Mouse (Mus musculus) left cerebral cortex, postnatal 25 days (tissue): ENCODE results near the gene Ap1s1. TPM values are rescaled to one million over a fixed set of nuclear protein-coding genes. Genes with fewer than 3 reads are reported as not detected.

Experiments used
- microRNA-seq, 2 experiments: library from miRNA; unstranded; fragments of <30 nt; microRNA quantifications; one replicate each; pipeline ENCODE4 v1.2.0; 2022
- total RNA-seq, 2 experiments: library from RNA; stranded (reverse); gene quantifications; 2 replicates each; pipeline ENCODE4 v1.2.3; 2021

Gene Ap1s1
- total RNA-seq, 2 experiments from 2014 or later = 304 to 317 TPM

Small RNAs within 50 kb of the gene (microRNA-seq; reads per million reads assigned to microRNA genes)
- gene Mir702 = 433 to 513 reads per million in 2 experiments

Other genes with a start within 250 kb of the Ap1s1 start
- gene Col26a1, start 162.9 kb downstream of the Ap1s1 start, total RNA-seq = 10 to 100 TPM; 11.9 to 13.1 TPM
- gene Ift22, start 138.0 kb downstream of the Ap1s1 start, total RNA-seq = 100 to 1,000 TPM in 1 of 2 experiments, 10 to 100 TPM in 1; 95.3 to 108 TPM
- 100 to 1,000 TPM; 263 to 271 TPM for gene Fis1, start 92.9 kb downstream of the Ap1s1 start, total RNA-seq
- not detected for gene Cldn15, start 79.5 kb downstream of the Ap1s1 start, total RNA-seq
- gene Plod3, start 59.1 kb downstream of the Ap1s1 start, total RNA-seq = 10 to 100 TPM; 33.7 to 38.5 TPM
- 10 to 100 TPM; 86.2 to 88.5 TPM for gene Znhit1, start 58.1 kb downstream of the Ap1s1 start, total RNA-seq
- 100 to 1,000 TPM; 392 to 396 TPM for gene Vgf, start 19.7 kb downstream of the Ap1s1 start, total RNA-seq
- under 1 TPM; 0.55 to 0.99 TPM for gene Serpine1, start 26.1 kb upstream of the Ap1s1 start, total RNA-seq
- 1 to 10 TPM; 3.0 to 3.9 TPM for gene Trim56, start 70.1 kb upstream of the Ap1s1 start, total RNA-seq
- not detected for gene Muc3, start 103.2 kb upstream of the Ap1s1 start, total RNA-seq
- gene Muc3a, start 166.3 kb upstream of the Ap1s1 start, total RNA-seq = 1 to 10 TPM; 3.0 to 3.1 TPM
- gene Ache, start 241.4 kb upstream of the Ap1s1 start, total RNA-seq = 10 to 100 TPM; 54.9 to 63.3 TPM
- 10 to 100 TPM in 1 of 2 experiments, 1 to 10 TPM in 1; 9.8 to 13.3 TPM for gene Ufsp1, start 248.5 kb upstream of the Ap1s1 start, total RNA-seq